Mouse (Mus musculus) gastrocnemius, adult 18-20 months (tissue): ENCODE data around the gene Vmn1r77. TPM values are rescaled to one million over a fixed set of nuclear protein-coding genes. Genes with fewer than 3 reads are reported as not detected.
"Not testable (repeated sequence)": the region's sequence is repeated elsewhere in the genome, so short reads cannot be mapped to it uniquely, and the experiment has no call there.

Experiments
- DNase-seq: peaks from one replicate; pipeline ENCODE4 v3.0.0; 2021; ENCODE audit warnings: low spot score
- long read RNA-seq, 2 experiments: library from polyadenylated mRNA; stranded (forward); transcript quantifications; one replicate each; pipeline ENCODE4 v2.0.0; 2021
- total RNA-seq, 2 experiments: library from RNA; stranded (reverse); gene quantifications; 2 replicates each; pipeline ENCODE4 v1.2.3; 2021

Gene Vmn1r77
- not detected for total RNA-seq
- long read RNA-seq, experiment 1: 0 reads
- long read RNA-seq, experiment 2: 0 reads

DNA sequence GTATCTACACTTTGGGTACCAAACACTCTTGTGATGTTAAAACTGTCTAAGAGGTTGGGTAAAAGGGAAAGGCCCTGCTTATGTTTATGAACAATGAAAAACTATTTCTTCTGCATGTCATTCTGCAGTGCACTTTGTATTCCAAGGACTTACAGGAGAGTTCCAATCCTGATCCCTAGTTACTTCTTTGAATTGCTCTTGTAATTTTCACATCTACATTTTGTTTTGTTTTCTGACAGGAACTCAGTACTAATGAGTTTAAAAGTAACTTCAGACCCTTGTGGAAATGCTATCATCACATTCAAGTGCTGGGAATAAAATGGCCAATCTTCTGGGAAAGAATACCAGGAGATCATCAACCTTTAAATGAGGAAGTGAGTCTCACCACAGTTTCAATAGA, at the start of gene Vmn1r77:
Gene Vmn1r77, plus strand, starts transcription at position 301 of the 400 bp plus-strand sequence.
- not testable (repeated sequence) for DNase-seq

DNA sequence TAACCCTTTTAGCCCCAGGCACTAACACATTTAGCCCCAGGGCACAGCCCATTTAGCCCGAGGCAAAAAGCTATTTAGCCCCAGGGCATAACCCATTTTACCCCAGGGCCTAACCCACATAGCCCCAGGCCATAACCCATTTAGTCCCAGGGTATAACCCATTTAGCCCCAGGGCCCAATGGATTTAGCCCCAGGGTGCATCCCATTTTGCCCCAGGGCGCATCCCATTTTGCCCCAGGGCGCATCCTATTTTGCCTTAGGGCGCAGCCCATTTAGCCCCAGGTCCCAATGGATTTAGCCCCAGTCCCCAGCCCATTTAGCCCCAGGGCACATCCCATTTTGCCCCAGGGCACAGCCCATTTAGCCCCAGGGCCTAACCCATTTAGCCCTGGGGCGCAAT, 25.1 kb upstream of the Vmn1r77 start:
- DNase-seq: not testable (repeated sequence)

DNA sequence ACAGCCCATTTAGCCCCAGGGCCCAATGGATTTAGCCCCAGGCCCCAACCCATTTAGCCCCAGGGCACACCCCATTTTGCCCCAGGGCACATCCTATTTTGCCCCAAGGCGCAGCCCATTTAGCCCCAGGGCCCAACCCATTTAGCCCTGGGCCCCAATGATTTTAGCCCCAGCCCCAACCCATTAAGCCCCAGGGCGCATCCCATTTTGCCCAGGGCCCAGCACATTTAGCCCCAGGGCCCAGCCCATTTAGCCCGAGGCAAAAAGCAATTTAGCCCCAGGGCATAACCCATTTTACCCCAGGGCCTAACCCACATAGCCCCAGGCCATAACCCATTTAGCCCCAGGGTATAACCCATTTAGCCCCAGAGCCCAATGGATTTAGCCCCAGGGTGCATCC, 24.2 kb upstream of the Vmn1r77 start:
- DNase-seq: not testable (repeated sequence)

DNA sequence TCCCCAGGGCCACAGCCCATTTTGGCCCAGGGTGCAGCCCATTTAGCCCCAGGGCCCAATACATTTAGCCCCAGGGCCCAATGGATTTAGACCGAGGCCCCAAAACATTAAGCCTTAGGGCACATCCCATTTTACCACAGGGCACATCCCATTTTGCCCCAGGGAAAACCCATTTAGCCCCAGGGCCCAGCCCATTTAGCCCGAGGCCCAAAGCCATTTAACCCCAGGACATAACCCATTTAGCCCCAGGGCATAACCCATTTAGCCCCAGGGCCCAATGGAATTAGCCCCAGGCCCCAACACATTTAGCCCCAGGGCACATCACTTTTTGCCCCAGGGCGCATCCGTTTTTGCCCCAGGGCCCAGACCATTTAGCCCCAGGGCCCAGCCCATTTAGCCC, 23.4 kb upstream of the Vmn1r77 start:
- no peak for DNase-seq

DNA sequence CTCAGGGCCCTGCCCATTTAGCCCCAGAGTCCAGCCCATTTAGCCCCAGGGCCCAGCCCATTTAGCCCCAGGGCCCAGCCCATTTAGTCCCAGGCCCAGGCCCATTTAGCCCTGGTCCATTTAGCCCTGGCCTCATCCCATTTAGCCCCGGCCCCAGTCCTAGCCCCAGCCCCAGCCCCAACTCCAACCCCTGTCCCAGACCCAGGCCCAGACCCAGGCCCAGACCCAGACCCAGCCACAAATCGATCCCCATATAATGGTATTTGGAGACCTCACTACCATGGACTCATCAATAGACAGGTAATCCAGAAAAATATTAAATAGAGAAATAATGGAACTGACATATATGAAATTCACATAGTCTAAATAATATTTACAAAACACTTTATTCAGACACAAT, 18.7 kb upstream of the Vmn1r77 start:
- not testable (repeated sequence) for DNase-seq

DNA sequence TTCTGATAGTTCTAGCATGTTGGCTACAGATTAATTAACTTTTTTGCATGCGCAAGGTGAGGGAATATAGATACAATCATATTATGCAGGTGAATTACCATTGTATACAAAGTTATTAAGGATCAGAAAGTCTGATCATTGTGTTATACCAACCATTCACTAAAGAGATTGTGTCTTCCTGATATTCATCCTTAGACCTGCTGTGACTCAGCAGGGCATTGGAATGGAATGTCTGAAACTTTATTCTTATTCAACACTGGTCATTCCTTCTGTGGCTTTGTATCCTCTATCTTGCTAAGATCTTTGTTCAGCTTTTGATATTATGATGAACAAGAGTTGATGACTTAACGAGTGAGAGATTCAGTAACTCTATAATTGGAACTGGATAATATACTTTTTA, 4.1 kb downstream of the Vmn1r77 start:
- DNase-seq: no peak

Other genes with a start within 250 kb of the Vmn1r77 start
- gene Vmn1r74, start 202.8 kb upstream of the Vmn1r77 start, total RNA-seq: not detected
- gene Vmn1r75, start 162.1 kb upstream of the Vmn1r77 start, total RNA-seq: not detected
- gene Vmn1r76, start 98.5 kb upstream of the Vmn1r77 start, total RNA-seq: not detected
- gene Vmn1r78, start 113.5 kb downstream of the Vmn1r77 start, total RNA-seq: not detected
- gene Vmn1r79, start 134.5 kb downstream of the Vmn1r77 start, total RNA-seq: not detected
- not detected for gene Vmn1r80, start 152.5 kb downstream of the Vmn1r77 start, total RNA-seq
- gene Vmn1r81, start 231.5 kb downstream of the Vmn1r77 start, total RNA-seq: not detected